Mouse (Mus musculus) ES-E14 (cell line): ENCODE results near the gene Zfp119a. TPM values are rescaled to one million over a fixed set of nuclear protein-coding genes. Genes with fewer than 3 reads are reported as not detected.
"Not testable (repeated sequence)": the region's sequence is repeated elsewhere in the genome, so short reads cannot be mapped to it uniquely, and the experiment has no call there.

Source experiments
- DNase-seq: peaks from one replicate; pipeline ENCODE4 v3.0.0-alpha.2; 2013; ENCODE audit warnings: low read depth, low spot score
- H3K27ac ChIP-seq: 2 replicates; pipeline ENCODE4 v1.5.1; 2012; ENCODE audit warnings: low read depth, mild to moderate bottlenecking, low read length, moderate library complexity, mixed read lengths; ENCODE audit not compliant: poor library complexity, insufficient read depth, severe bottlenecking
- H3K36me3 ChIP-seq: 2 replicates; pipeline ENCODE4 v1.6.1; 2012; ENCODE audit warnings: mild to moderate bottlenecking, low read length, moderate library complexity, mixed read lengths; ENCODE audit not compliant: control insufficient read depth, poor library complexity, insufficient read depth, severe bottlenecking
- H3K4me1 ChIP-seq, 2 experiments: fragments of 150-350 bp in 1 of 2; sonication (generic) in 1 of 2; 2 replicates each; pipeline ENCODE4 v1.6.1; 2012; ENCODE audit warnings: low read length in 2 of 2, mild to moderate bottlenecking in 1 of 2, mixed read lengths in 1 of 2; ENCODE audit not compliant: control insufficient read depth in 2 of 2, insufficient read depth in 2 of 2, poor library complexity in 1 of 2
- H3K4me3 ChIP-seq, 2 experiments: fragments of 150-350 bp in 1 of 2; sonication (generic) in 1 of 2; 2 replicates each; pipeline ENCODE4 v1.5.1; 2012; ENCODE audit warnings: low read length in 2 of 2, low read depth in 1 of 2, mild to moderate bottlenecking in 1 of 2, mixed read lengths in 1 of 2; ENCODE audit not compliant: insufficient read depth in 1 of 2, poor library complexity in 1 of 2, severe bottlenecking in 1 of 2
- H3K9ac ChIP-seq: 2 replicates; pipeline ENCODE4 v1.6.1; 2012; ENCODE audit warnings: low read depth, mild to moderate bottlenecking, low read length, mixed read lengths; ENCODE audit not compliant: poor library complexity, insufficient read depth, severe bottlenecking
- H3K9me3 ChIP-seq: fragments of 150-350 bp; sonication (generic); 2 replicates; pipeline ENCODE4 v1.6.1; 2012; ENCODE audit warnings: low read depth, mild to moderate bottlenecking, low read length; ENCODE audit not compliant: control insufficient read depth, insufficient read depth
- CHD2 ChIP-seq: IDR thresholded peaks from 2 replicates; pipeline ENCODE4 v1.6.1; 2014; ENCODE audit warnings: mild to moderate bottlenecking, low read depth, low read length, inconsistent platforms
- HCFC1 ChIP-seq: IDR thresholded peaks from 2 replicates; pipeline ENCODE4 v1.6.1; 2012; ENCODE audit warnings: low read length, inconsistent platforms, borderline replicate concordance; ENCODE audit not compliant: insufficient read depth
- MAFK ChIP-seq: IDR thresholded peaks from 2 replicates; pipeline ENCODE4 v1.6.1; 2014; ENCODE audit warnings: mild to moderate bottlenecking, low read depth, low read length, inconsistent platforms; ENCODE audit not compliant: insufficient read depth
- ZC3H11A ChIP-seq: IDR thresholded peaks from 2 replicates; pipeline ENCODE4 v1.6.1; 2012; ENCODE audit warnings: low read depth, mild to moderate bottlenecking, inconsistent platforms, low read length, borderline replicate concordance
- ZNF384 ChIP-seq: IDR thresholded peaks from 2 replicates; pipeline ENCODE4 v1.6.1; 2012; ENCODE audit warnings: low read depth, low read length, inconsistent platforms
- in situ Hi-C, 2 experiments: fragments of 600-800 bp; cut with MboI; formaldehyde crosslinking; loops; one replicate each; pipeline ENCODE4 v1.15.1; 2025; ENCODE audit warnings: low sequenced_read_pairs in 2 of 2, inconsistent platforms in 1 of 2; ENCODE audit not compliant: unreplicated experiment in 2 of 2
- total RNA-seq: library from RNA; depleted of rRNA; stranded (reverse); fragments of 300-350 nt; gene quantifications from 2 replicates; pipeline ENCODE4 v1.2.3, GENCODE M21; 2012; rRNA removed

Zfp119a gene
- total RNA-seq, result 4.2 and 5.4 TPM in 2 replicates

GRCm38 (mm10) chr17:55878636-55879369 is at the start of gene Zfp119a:
Zfp119a (minus strand) TSS chr17:55878930.
- H3K4me1 ChIP-seq, H3K36me3 ChIP-seq, H3K9me3 ChIP-seq, in situ Hi-C loops: not testable (repeated sequence)
- peak; percentile 51; the same call in 1 of the 2 replicates for TF ChIP-seq CHD2
- TF ChIP-seq HCFC1, result peak; percentile 46; the same call in 1 of the 2 replicates
- peak; percentile 78 for DNase-seq
- Histone ChIP-seq H3K27ac (peak within 1 kb of the TSS; percentile 69), H3K4me3 (peak within 1 kb of the TSS; percentile 82 to 98), H3K9ac (peak within 1 kb of the TSS; percentile 85)

GRCm38 (mm10) chr17:55906669-55907068 is 27.9 kb upstream of the Zfp119a start:
- in situ Hi-C loops, result no loop called here
- H3K36me3 ChIP-seq, result no peaks in the 10 kb centered on the region
- no peak for DNase-seq
- no peaks in the 10 kb centered on the region for H3K4me1 ChIP-seq
- H3K9me3 ChIP-seq, result no peaks in the 10 kb centered on the region
- no peak for TF ChIP-seq MAFK
- no peak for TF ChIP-seq ZNF384
- TF ChIP-seq CHD2, result no peak
- no peak for TF ChIP-seq HCFC1
- TF ChIP-seq ZC3H11A, result no peak
- H3K9ac ChIP-seq, result no peak overlapping the region
- no peak overlapping the region for H3K4me3 ChIP-seq
- H3K27ac ChIP-seq, result no peak overlapping the region

- Histone ChIP-seq H3K27ac (no peak overlapping the region), H3K9me3 (no peaks in the 10 kb centered on the region), H3K4me3 (no peak overlapping the region), H3K4me1 (no peaks in the 10 kb centered on the region), H3K9ac (no peak overlapping the region), H3K36me3 (no peaks in the 10 kb centered on the region)
- in situ Hi-C loops, result no loop called here
- TF ChIP-seq CHD2 (no peak), HCFC1 (no peak), ZNF384 (no peak), MAFK (no peak), ZC3H11A (no peak)
- DNase-seq, result no peak
Measured at GRCm38 (mm10) chr17:55904131-55904530, 25.4 kb upstream of the Zfp119a start.

GRCm38 (mm10) chr17:55903687-55904086 is 25.0 kb upstream of the Zfp119a start:
- TF ChIP-seq HCFC1, result no peak
- no peak overlapping the region for H3K27ac ChIP-seq
- no peaks in the 10 kb centered on the region for H3K4me1 ChIP-seq
- H3K9ac ChIP-seq, result no peak overlapping the region
- H3K9me3 ChIP-seq, result no peaks in the 10 kb centered on the region
- H3K4me3 ChIP-seq, result no peak overlapping the region
- DNase-seq, result no peak
- in situ Hi-C loops, result no loop called here
- H3K36me3 ChIP-seq, result no peaks in the 10 kb centered on the region

- no peaks in the 10 kb centered on the region for H3K4me1 ChIP-seq
- no peak overlapping the region for H3K9ac ChIP-seq
- no peak overlapping the region for H3K4me3 ChIP-seq
- H3K36me3 ChIP-seq, result no peaks in the 10 kb centered on the region; the same call in 1 of the 2 replicates
- no peak overlapping the region for H3K27ac ChIP-seq
- in situ Hi-C loops, result no loop called here
- TF ChIP-seq ZC3H11A (no peak), CHD2 (no peak), HCFC1 (no peak), MAFK (no peak), ZNF384 (no peak)
- no peak for DNase-seq
- no peaks in the 10 kb centered on the region for H3K9me3 ChIP-seq
Measured at GRCm38 (mm10) chr17:55903087-55903486, 24.4 kb upstream of the Zfp119a start.

- H3K36me3 ChIP-seq, DNase-seq, H3K4me1 ChIP-seq, H3K9me3 ChIP-seq, in situ Hi-C loops, H3K27ac ChIP-seq: not testable (repeated sequence)
- peak overlapping the region; percentile 73 to 88 for H3K4me3 ChIP-seq
- peak overlapping the region; percentile 70 for H3K9ac ChIP-seq
Measured at GRCm38 (mm10) chr17:55892406-55892955, 13.8 kb upstream of the Zfp119a start.
